ENCODE assay signal across 14 mouse cellular contexts in the genomic region with DNA sequence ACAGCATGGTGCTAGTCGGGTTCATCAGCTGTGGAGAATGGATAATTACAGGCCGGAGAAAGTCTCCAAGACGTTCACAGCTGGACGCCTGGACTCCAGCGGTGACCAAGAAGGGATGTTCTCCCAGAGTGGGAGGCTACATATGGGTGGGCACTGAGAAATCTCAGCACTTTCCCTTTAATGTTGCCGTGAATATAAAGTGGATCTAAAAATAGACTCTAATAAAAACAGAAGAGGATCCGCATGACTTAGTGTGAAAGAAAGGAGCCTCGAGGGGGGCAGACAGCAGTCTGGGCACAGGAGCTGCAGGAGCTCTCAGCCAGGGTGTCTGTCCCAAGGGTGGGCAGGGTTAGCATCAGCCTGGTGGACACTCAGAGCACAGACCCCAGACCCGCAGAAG. TPM values are rescaled to one million over a fixed set of nuclear protein-coding genes. Genes with fewer than 3 reads are reported as not detected.
DNase-seq lines count a peak whose midpoint lies in the region; ATAC-seq and TF ChIP-seq lines count a peak whose summit lies in the region.
"Had no signal": no experiment of that assay in that cellular context is flagged by ENCODE, and none has a peak within 500 bp of the region (broad histone marks: within the 10 kb centered on the region; RNA-seq: fewer than 3 reads in every experiment).

No protein-coding gene starts in this region.

- ATAC-seq in heart, embryonic 13.5 days (ENCODE audit: extremely low read depth, insufficient number of reproducible peaks, low FRiP score, low TSS enrichment): no peak
- ATAC-seq in midbrain, embryonic 11.5 days (ENCODE audit: low FRiP score): no peak
- peak; percentile 50; the same call in 1 of the 2 replicates for ATAC-seq in hindbrain, postnatal 0 days
- no peak for ATAC-seq in stomach, embryonic 16.5 days (ENCODE audit: insufficient read depth, low FRiP score)
- no peak for ATAC-seq in inflammation-experienced regulatory T-cells, adult 6 months
- ATAC-seq: activated CD4-positive, CD25-positive, alpha-beta regulatory T cell, adult 4 months; lung, postnatal 0 days had no signal

- H3K27me3 ChIP-seq in heart, embryonic 13.5 days (replicated peaks): no peaks in the 10 kb centered on the region
- H3K27me3 ChIP-seq in midbrain, embryonic 10.5 days (ENCODE audit: low read depth, poor library complexity, severe bottlenecking): no peaks in the 10 kb centered on the region
- H3K27me3 ChIP-seq in midbrain, embryonic 11.5 days (ENCODE audit: control insufficient read depth, insufficient read depth, low read length): no peaks in the 10 kb centered on the region
- no peaks in the 10 kb centered on the region for H3K27me3 ChIP-seq in hindbrain, postnatal 0 days (ENCODE audit: insufficient read depth, low read length)
- H3K27me3 ChIP-seq in stomach, embryonic 16.5 days (ENCODE audit: control insufficient read depth, insufficient read depth, low read length): no peaks in the 10 kb centered on the region

- H3K4me1 ChIP-seq in heart, embryonic 13.5 days: peaks cover 55% of the 10 kb centered on the region
- peaks cover 58% of the 10 kb centered on the region for H3K4me1 ChIP-seq in midbrain, embryonic 10.5 days
- peaks cover 17% of the 10 kb centered on the region for H3K4me1 ChIP-seq in midbrain, embryonic 11.5 days (ENCODE audit: control insufficient read depth, insufficient read depth, low read length)
- peaks cover 29% of the 10 kb centered on the region for H3K4me1 ChIP-seq in hindbrain, postnatal 0 days (ENCODE audit: insufficient read depth, low read length)
- peaks cover 39% of the 10 kb centered on the region for H3K4me1 ChIP-seq in stomach, embryonic 16.5 days (ENCODE audit: control insufficient read depth, insufficient read depth, low read length)

- peak overlapping the region; percentile 41 for H3K4me2 ChIP-seq in heart, embryonic 13.5 days
- H3K4me2 ChIP-seq in midbrain, embryonic 11.5 days: no peak overlapping the region
- H3K4me2 ChIP-seq in hindbrain, postnatal 0 days (ENCODE audit: low read depth, low read length): no peak overlapping the region
- no peak overlapping the region for H3K4me2 ChIP-seq in stomach, embryonic 16.5 days (ENCODE audit: low read depth, low read length)

- H3K27ac ChIP-seq in heart, embryonic 13.5 days (replicated peaks): 0 out of 2 replicates have a peak overlapping the region, but pooled peaks have one; percentile 38
- H3K27ac ChIP-seq in midbrain, embryonic 10.5 days (replicated peaks): 0 out of 2 replicates have a peak overlapping the region, but pooled peaks have one; percentile 30
- H3K27ac ChIP-seq in midbrain, embryonic 11.5 days (ENCODE audit: low read depth, low read length): no peak overlapping the region
- no peak overlapping the region for H3K27ac ChIP-seq in hindbrain, postnatal 0 days
- 0 out of 2 replicates have a peak overlapping the region, but pooled peaks have one; percentile 17 for H3K27ac ChIP-seq in stomach, embryonic 16.5 days (ENCODE audit: low read length)

- H3K9me3 ChIP-seq in heart, embryonic 13.5 days: no peaks in the 10 kb centered on the region
- no peaks in the 10 kb centered on the region for H3K9me3 ChIP-seq in midbrain, embryonic 10.5 days (replicated peaks)
- H3K9me3 ChIP-seq in midbrain, embryonic 11.5 days (ENCODE audit: control insufficient read depth, low read length): no peaks in the 10 kb centered on the region
- H3K9me3 ChIP-seq in hindbrain, postnatal 0 days (ENCODE audit: low read length): no peaks in the 10 kb centered on the region
- H3K9me3 ChIP-seq in stomach, embryonic 16.5 days (replicated peaks; ENCODE audit: control insufficient read depth, low read length): no peaks in the 10 kb centered on the region

- no peak overlapping the region for H3K4me3 ChIP-seq in heart, embryonic 13.5 days
- no peak overlapping the region for H3K4me3 ChIP-seq in midbrain, embryonic 10.5 days
- no peak overlapping the region for H3K4me3 ChIP-seq in midbrain, embryonic 11.5 days (ENCODE audit: low read depth, low read length)
- no peak overlapping the region for H3K4me3 ChIP-seq in hindbrain, postnatal 0 days (ENCODE audit: low read length)
- H3K4me3 ChIP-seq in stomach, embryonic 16.5 days (replicated peaks; ENCODE audit: low read length): no peak overlapping the region

- DNase-seq in heart, postnatal 25 days (ENCODE audit: low spot score): no peak
- no peak for DNase-seq in midbrain, embryonic 10.5 days (ENCODE audit: low spot score)
- no peak for DNase-seq in midbrain, embryonic 11.5 days (ENCODE audit: low spot score, missing footprints)
- DNase-seq in hindbrain, postnatal 0 days (ENCODE audit: low spot score): peak; percentile 33
- DNase-seq in ovary, postnatal 10 days (ENCODE audit: low spot score): no peak
- DNase-seq: cerebellum, adult 8-10 months; gastrocnemius, postnatal 36 days; kidney, adult 2 months; retina, postnatal 1 day had no signal

- TF ChIP-seq CTCF in hindbrain, postnatal 0 days (IDR thresholded peaks at IDR 0.05; ENCODE audit: low read depth): no peak

- WGBS in heart, embryonic 13.5 days: 45% methylated on average over 9 of the region's 9 CpGs
- 63% methylated on average over 9 of the region's 9 CpGs for WGBS in midbrain, embryonic 10.5 days
- 60% methylated on average over 9 of the region's 9 CpGs for WGBS in midbrain, embryonic 11.5 days
- WGBS in hindbrain, postnatal 0 days: 25% methylated on average over 9 of the region's 9 CpGs
- WGBS in stomach, embryonic 16.5 days: 48% methylated on average over 9 of the region's 9 CpGs

- intact Hi-C loops in heart, postnatal 25 days (cut with DNase I): no loop called here

- no peaks in the 10 kb centered on the region for H3K36me3 ChIP-seq in heart, embryonic 13.5 days
- H3K36me3 ChIP-seq in midbrain, embryonic 10.5 days: no peaks in the 10 kb centered on the region
- H3K36me3 ChIP-seq in midbrain, embryonic 11.5 days (ENCODE audit: control insufficient read depth, insufficient read depth, low read length): no peaks in the 10 kb centered on the region
- H3K36me3 ChIP-seq in hindbrain, postnatal 0 days (ENCODE audit: insufficient read depth, low read length): no peaks in the 10 kb centered on the region
- H3K36me3 ChIP-seq in stomach, embryonic 16.5 days (ENCODE audit: control insufficient read depth, insufficient read depth, low read length): no peaks in the 10 kb centered on the region

- peak overlapping the region; percentile 66 for H3K9ac ChIP-seq in heart, embryonic 13.5 days
- H3K9ac ChIP-seq in midbrain, embryonic 11.5 days (ENCODE audit: low read length): no peak overlapping the region
- no peak overlapping the region for H3K9ac ChIP-seq in hindbrain, postnatal 0 days (replicated peaks; ENCODE audit: low read length)
- peak overlapping the region; percentile 20; the same call in 1 of the 2 replicates for H3K9ac ChIP-seq in stomach, embryonic 16.5 days (ENCODE audit: low read length)

RNA-seq across cellular contexts. Expression of a gene that starts 59.1 kb away (rescaled TPM):
- 317 and 335 TPM in 2 replicates for polyA plus RNA-seq in heart, embryonic 13.5 days (2015; fragmentation: Nextera tagmentation; extraction: Ambion mirVana)
- total RNA-seq in heart, postnatal 25 days (2021): 100 to 1,000 TPM; 450 to 481 TPM
- 633 and 702 TPM in 2 replicates for polyA plus RNA-seq in midbrain, embryonic 10.5 days (2016; fragmentation: Nextera tagmentation; extraction: Ambion mirVana)
- 999 and 1,044 TPM in 2 replicates for polyA plus RNA-seq in midbrain, embryonic 11.5 days (2014; fragmentation: Nextera tagmentation; extraction: Ambion mirVana)
- total RNA-seq in hindbrain, postnatal 0 days (2014; rRNA removed): 861 and 986 TPM in 2 replicates
- polyA plus RNA-seq in hindbrain, postnatal 0 days (2015; fragmentation: Nextera tagmentation; extraction: Ambion mirVana): 287 and 288 TPM in 2 replicates
- polyA plus RNA-seq in stomach, embryonic 16.5 days (2015; fragmentation: Nextera tagmentation; extraction: Ambion mirVana): 486 and 539 TPM in 2 replicates
- 10 to 100 TPM; 64.5 to 97.0 (median 82.2) TPM for polyA plus RNA-seq in inflammation-experienced regulatory T-cells, adult 6 months (2017; shearing (Covaris generic))

Comparison
In these comparisons a context has a peak if more than half of its experiments do, and no peak if none do; other contexts are left out.
1. H3K27ac ChIP-seq: peak in heart, embryonic 13.5 days (single experiment), midbrain, embryonic 10.5 days (single experiment) and stomach, embryonic 16.5 days (single experiment); none in midbrain, embryonic 11.5 days (single experiment) and hindbrain, postnatal 0 days (single experiment).
2. H3K9ac ChIP-seq: peak in heart, embryonic 13.5 days (single experiment) and stomach, embryonic 16.5 days (single experiment); none in midbrain, embryonic 11.5 days (single experiment) and hindbrain, postnatal 0 days (single experiment).